Mouse (Mus musculus) left cerebral cortex, adult 9 months (tissue): ENCODE data around the gene Syndig1.

Experiments used
- DNase-seq, 2 experiments: peaks; one replicate each; pipeline ENCODE4 v3.0.0; 2022; ENCODE audit warnings: low spot score in 2 of 2

The Syndig1 gene

DNA sequence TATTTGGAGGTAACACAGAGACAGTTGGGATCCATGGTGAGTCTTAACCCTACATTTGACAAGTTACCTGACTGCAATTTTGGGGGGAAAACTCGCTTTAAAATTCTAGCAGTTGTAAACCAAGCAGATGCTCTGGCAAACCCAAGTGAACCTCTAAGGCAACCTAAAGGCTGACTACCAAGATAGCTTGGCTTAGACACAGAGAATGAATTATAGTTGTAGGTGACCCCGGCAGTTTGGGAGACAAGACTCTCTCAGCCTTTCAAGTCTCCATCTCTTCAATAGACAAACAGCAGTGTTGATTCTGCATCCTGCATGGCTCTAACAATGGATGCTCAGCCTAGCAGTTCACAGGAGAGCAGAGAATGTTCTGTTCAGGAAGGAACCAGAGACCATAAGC is at the start of gene Syndig1:
Gene Syndig1, plus strand, starts transcription at position 301 of the 400 bp plus-strand sequence.
- DNase-seq: no peak

DNA sequence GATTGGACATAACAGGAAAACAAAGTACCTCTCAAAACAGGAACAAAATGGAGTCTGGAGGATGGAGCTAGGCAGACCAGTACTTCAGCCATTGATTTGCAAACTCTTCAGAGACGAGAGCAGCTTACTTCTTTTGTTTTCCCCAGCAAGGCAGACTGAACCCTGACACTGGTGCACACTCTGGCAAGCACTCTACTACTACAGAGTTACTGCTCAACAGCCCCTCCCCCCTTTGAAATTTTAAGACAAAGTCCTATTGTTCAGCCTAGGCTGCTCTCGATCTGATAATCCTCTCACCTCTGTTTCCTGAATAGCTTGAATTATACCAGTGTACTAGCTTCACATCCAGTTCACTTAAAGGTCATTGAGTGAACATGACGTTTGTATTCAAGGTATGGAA is 30.4 kb upstream of the Syndig1 start:
- DNase-seq: no peak

DNA sequence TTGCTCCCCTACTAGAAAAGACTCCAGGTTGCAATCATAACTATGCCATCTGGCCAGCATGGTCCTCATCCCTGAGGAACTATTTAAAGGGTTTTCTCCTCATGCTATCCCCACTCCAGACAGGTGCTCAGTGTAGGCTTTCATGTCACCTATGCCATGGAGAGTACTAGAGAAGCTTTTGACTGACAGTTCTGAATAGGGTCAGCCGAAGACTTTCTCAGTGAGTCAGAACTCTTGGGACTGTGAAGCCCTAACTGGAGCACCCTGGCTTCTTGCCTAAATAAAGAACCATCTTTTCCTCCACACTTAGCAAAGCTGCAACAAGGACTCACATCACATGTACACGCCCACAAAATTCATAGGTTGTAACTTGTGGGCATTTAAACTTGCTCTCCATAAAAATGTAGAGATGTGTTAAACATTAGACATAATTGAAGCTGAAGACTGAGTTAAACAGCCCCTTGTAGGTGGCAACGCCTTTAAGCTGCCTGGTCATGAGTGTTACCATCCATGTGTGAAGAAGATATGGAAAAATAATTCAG is 24.3 kb upstream of the Syndig1 start:
- peak in 1 of 2 experiments; percentile 22 for DNase-seq

DNA sequence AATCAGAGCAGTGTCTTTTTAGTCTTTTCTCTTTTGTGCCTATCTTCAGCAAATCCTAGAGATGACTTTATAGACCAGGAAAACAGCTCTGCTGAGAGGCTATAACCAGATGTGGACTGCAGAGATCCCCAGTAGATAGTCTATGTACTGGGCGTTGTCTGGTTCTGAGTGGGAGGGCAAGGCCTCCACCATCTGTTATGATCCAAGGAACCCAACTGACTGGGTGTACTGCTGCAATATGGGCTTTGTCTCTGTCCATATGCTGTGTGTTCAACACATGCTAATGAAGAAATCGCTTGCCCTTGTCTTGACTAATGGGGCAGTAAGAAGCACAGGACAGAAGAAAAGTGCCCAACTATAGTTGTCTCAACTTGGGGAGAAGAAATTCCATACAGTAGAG is 23.8 kb upstream of the Syndig1 start:
- no peak for DNase-seq

DNA sequence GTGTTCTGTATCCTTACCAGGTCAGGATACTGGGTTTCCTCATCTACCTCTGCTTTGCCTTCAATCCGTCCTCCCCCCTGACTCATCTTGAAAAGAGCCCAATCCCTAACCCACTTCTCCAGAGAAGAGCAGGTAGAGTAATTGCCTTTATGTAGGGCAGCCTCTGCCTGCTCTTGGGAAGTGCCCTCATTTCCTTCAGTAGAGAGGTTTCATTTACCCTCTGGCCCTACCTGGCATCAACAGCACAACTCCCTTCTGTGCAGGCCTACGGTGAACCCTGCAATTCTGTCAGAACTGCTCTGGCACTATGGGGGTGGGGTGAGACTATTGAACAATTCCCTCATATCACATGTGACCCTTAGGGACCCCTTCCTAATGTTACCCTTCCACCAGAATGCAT is 16.1 kb upstream of the Syndig1 start:
- no peak for DNase-seq

DNA sequence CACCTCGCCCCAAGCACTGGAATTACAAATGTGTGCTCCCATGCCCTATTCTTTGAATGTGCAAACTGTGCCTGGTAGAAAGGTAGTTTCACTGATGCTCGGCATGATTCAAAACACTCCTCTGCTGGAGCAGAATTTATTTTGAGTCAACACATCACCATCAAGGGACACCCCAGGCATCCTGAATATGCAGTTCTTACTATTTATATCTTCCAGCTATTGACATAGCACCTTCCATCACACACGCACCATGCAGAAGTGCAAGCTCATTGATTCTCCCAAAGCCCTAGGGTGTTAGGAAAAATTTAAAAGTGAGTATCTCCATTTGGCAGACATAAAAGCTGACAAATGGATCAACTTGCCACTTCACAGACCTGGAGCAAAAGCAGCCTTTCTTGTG is 10.6 kb upstream of the Syndig1 start:
- DNase-seq: no peak

DNA sequence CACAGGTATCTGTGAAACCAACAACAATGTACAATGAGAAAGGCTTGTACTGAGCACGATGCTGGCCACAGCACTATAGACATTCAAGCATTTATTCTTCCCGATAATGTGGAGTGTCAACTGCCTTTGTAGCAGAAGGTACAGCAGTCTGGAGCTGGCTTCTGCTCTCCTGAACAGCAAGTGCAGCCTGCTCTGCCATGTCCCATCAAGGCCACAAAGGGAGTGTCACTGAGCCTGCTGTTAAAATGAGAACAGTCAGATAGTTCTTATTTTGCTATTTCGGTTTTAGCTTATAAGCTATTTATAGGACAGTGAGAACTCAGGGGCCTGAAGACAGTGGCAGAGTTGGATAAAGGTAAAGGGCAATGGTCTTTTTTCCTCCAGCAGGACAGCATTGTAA is 9.3 kb upstream of the Syndig1 start:
- no peak for DNase-seq

DNA sequence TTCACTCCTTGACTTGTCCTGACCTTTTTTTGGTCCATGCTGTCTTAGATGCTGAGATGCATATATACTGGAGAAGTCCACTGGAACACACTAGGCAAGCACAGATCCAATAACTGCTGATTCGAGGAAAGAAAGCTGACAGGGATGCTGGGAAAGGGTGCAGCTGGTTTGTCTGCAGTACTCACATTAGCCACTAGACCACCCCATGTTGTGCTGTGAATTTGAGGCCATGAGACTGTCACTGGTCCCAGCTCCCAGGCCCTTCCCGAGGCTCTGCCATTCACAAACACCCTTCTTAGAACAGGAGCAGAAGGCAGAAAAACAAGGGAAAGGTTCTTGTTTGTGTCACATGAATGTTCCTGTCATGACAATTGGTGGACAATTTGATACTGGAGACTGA is 8.8 kb upstream of the Syndig1 start:
- DNase-seq: no peak

DNA sequence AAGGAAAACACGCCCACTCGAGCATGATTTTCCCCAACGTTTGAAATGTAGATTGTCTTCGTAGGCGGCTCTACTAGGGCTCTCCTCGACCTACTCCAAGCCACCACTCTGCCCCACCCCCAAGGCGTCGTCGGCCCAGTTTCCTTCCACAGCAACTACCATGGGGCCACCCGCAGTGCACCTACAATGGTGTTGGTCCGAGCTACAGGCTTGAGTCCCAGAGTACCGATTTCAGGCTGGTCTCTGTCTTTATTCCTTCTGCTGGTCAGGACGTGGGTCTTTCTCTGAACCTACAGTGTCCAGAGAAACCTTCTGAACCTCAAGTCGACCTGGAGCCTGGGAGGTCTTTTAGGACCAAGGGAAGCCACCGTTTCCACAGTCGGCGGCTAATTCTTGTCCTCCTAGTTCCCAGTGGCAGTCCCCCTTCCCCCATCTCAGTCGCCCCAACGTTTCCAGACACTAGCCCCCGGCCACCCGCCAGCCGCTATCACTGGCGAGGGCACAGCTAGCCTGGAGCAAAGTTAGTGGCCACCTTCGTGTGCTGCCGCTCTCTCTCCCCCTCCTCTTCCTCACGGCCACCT is 1.0 kb downstream of the Syndig1 start:
- peak in 1 of 2 experiments; percentile 35 for DNase-seq

DNA sequence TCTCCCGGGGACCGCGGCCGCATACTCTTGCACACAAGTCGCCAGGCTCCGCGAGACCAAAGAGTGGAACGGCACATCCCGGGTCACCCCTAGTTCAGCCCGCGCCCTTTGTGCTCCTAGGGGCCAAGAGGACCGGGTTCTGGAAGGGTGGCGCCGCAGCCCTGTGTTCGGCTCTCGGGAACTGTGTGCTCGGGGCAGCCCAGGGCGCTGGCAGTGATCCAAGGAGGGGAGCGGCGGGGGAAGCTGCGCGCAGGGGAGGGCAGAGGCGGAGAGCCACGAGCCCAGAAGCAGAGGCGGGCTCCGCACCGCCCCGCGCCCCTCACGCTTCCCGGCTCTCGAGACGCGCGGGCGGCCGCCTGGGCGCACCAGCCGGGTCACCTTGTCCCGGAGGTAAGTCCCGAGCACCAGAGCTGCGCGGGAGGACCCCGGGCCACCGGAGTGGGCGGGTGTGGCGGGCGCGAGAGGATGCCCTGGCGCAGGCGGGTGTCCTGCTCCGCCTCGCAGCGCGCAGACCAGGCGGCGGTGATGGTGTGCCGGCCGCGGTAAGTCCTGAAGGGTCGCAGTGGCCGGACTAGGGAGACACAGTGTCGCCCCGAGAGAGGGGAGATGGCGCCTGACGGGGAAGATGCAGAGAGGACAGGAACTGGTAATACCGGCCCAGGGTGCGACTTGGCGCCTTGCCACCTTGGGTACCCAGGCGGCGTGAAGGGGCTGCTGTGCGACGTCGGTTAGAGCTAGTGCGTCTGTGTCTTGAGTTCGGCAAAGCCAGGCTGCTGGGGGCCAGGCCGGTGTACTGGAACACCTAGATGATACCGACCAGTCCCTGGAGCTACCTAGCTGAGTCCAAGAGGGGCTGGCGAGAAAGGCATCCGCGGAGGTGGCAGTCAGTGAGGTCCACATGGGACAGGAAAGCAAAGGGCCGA is 1.8 kb downstream of the Syndig1 start, which contains the start of gene C530025M09Rik:
Gene C530025M09Rik, minus strand, starts transcription at position 678 of the 923 bp plus-strand sequence.
- DNase-seq: peak in 1 of 2 experiments; percentile 40

DNA sequence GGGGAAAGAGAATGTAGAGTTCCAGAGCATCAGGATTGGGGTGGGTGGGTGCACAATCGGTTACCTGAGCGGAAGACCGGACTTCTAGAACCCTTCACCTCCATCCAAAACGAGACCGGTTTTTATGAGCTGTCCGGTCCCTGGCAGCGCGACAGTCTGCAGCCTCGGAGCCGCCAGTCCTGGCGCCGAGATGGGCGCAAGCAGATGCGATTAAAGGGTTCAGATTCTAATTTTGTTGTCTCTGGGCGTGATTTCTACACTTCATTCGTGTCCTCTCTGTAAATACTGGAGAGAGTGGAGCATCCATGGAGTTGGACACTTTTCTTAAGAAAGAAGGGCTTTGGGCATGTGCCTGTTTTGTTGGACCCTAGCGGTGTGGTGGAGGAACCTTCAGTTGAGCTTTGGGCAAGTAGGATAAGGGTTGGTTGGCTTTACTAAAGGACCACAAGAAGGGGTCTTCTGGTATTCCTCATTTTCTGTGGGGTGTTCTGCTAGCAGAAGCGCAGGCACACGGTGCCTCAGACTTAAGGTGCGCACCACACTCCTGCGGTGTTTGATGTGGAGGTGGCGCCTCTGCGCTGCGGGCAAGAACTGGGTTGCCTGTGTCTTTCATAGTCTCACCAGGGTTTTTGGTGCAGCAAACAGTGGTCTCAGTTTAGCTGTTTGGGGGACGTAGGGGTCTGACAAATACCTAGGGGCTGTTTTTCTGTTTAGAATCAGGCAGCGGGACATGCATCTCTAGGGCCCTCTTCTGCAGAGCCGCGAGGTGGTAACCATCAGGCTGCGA is 2.6 kb downstream of the Syndig1 start:
- peak in 1 of 2 experiments; percentile 44 for DNase-seq

DNA sequence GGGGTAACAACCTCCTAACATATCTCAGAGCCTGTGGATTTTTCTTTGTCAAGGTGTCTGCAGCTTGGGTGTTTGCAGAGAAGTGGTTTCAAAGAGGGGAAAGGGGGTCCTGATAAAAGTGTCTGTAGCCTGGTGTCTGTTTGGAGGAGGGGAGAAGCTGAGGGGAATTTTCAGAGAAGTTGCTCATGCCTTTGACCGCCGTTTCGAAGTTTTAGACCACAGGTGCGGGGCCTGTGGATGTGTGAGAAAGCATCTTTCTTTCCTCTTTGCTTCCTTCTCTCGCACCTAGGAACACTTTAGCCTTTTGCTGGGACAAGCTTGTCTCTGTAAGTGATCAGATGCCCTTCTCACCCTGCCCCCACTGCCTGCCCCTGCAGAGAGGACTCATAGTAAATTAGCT is 3.3 kb downstream of the Syndig1 start:
- DNase-seq: no peak

DNA sequence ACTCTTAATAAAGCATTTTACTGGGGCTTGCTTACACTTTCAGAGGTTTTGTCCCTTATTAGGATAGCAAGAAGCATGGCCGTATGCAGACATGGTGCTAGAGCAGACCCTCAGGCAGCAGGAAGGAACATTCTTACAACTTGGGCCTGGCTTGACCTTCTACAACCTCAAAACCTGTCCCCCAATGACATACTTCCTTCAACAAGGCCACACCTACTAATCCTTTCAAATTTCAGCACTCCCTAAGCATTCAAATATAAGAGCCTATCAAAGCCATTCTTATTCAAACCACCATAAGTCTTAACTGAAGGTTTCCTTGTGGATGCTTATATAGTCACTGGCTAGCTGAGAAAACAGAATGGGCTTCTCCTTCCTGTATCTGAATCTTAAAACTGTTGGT is 6.1 kb downstream of the Syndig1 start:
- no peak for DNase-seq

DNA sequence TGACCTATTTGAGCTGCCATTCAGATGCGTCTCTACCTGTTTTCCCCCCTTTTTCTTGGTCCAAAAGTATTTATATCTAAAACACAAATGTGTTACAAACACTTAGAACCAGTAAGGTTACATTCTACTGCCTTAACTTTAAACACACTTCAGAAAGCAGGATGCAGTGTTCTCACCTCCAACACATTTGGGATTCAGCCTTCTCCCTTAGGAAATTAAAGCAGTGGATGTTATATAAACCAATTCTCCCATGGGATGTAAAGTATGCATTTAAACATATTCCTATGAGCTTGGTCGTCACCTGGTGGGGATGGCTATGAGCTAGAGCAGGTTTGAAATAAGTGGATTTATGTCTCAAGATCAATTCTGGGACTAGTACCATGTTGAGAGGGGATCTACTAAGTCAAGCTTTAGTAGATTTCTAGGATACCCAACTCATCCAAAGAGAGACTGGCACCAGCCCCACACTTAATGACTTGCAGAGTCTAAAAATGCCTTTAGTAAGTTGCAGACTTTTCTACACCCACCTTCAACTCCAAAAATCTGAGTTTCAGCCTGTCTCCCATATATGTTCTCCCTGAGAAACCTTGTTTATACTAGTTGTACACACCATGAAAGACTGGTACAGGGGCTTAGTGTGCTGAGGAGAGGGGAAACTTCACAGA is 7.6 kb downstream of the Syndig1 start:
- peak in 1 of 2 experiments; percentile 32 for DNase-seq

DNA sequence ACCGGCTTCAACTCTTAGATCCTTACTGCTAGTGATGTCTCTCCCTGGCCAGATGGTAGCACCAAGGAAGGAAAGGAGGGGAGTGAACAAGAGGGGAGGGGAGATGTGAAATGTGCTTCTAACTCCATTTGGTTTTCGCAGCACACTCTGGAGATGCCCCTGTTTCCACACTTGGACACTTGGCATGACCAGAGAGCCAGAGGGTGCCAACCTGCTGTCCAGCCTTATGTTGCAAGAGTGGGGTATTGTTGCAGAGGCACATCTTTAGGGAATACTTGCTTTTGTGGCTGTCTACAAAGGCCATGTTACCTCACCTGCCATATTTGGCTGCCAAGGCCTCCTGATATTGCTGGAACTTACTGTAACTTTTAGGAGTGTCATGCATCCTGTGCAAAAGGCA is 10.7 kb downstream of the Syndig1 start:
- no peak for DNase-seq

DNA sequence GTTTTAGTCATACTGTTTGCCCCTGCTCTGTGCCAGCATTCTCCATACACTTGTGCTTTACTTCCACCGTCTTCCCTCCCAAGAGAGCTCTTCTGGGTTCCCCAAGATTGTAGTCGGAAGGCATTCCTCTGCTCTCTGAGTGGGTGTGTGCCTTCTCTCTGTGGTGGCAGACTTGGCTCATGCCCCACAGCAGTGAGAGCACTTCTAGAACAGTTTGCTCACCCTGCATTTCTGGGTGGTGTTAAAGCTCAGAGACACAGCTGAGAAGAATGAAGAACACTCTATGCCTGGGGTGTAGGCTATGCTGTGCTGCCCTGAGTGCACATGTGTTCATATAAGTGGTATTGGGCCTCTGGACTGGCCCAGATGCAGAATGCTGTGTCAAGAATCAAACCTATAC is 15.6 kb downstream of the Syndig1 start:
- DNase-seq: peak; percentile 63 to 67

DNA sequence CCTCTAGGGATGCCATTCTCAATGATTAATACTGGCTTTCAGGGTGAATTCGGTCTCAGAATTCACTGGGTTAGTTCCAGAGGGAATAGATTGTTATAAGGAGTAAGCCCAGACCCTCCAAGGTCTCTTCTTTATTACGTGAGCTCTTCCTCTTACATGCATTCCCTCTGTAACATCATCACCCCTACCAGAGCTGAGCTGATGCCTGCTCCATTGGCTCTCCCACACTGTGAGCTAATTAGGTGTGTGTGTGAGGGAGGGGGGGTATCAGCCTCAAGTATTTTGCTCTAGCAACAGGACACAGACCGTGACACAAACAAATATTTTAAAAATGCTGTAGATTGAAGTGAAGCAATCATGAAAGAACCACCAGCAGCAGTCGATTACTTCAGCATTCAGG is 19.8 kb downstream of the Syndig1 start:
- no peak for DNase-seq

DNA sequence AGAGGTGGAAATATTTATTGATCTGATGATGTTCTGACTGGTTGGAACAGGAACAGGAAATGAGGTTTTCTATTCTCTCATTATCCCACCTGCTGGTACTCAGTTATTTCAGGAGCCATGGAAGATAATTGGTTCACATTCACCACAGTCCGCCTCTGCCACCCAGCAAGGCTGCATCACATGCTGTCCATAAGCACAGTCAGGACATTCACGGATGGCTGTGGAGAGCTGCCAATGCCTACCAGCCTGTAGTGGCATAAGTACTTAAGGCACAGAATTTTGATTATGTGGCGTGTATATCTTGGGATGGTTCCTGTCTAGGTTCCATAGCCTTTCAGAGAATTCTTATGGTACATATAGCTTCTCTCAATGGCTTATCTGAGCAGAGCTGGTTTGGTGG is 32.0 kb downstream of the Syndig1 start:
- DNase-seq: peak in 1 of 2 experiments; percentile 37

DNA sequence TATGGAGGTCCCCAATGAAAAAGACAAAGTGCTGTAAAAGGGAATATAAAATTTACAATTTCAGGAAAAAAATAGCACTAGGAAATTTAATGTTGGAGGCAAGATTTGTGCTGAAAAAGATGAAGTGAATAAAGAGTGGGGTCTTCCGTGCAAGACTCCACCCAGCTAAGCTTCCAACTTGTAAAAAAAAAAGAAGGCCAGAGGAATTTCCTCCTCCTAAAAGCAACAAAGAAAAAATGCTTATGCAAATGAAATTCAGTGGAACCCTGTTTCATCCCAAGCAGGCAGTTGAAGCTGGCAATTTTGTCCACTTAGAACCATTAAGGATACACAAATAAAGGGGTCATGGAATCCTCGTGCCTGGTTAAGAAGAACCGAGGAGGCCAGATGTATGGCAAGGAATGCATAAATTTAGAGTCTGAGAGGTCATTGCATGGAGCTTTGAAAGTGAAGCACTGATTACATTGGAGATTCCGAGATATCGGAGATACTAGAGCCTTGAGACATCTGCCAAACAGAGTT is 37.0 kb downstream of the Syndig1 start:
- no peak for DNase-seq

DNA sequence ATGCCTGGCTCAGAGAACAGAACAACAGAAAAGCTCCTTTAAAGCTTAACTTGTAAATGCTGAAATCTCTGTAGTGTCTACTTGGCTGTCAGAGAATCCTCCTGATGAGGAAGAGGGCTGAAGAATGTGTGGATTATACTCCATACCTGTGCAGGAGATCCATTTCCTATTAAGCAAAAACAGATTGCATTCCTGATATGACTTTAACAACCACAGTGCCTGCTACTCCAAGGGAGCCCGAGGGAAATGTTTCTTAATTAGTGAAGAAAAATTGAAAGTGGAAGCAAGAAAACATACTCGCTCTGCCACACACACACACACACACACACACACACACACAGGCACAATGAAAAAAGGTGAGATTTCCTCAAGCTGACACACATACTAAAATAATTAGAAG is 41.5 kb downstream of the Syndig1 start:
- no peak for DNase-seq

DNA sequence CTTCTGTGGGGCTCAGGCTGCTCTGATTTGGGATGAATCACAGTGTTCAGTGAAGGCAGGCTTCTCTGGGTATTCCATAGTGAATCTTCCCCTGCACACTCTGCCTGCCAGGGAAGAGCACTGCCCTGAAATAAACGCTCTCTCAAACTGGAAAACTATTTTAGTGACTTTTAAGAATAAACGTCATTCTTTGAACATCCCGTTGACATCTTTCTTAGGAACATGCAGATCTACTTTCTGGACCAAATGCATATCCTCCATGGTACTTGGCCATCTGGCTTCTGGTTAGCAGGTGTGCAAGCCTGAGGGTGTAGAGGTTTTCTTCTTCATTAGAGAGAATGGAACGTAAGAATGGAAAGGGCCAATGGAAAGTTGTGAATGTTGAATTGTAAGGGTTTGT is 43.5 kb downstream of the Syndig1 start:
- DNase-seq: peak in 1 of 2 experiments; percentile 26
